Mouse (Mus musculus): ENCODE measurements at regions not wholly inside any gene's neighbourhood (a gene's known extent, or its start where the extent isn't known, plus 50 kb on each side); places are given as distances from the start of the nearest gene placed in this dataset.
A peak's percentile ranks its signal among the peaks of the same experiment; 100 is the strongest.

DNA sequence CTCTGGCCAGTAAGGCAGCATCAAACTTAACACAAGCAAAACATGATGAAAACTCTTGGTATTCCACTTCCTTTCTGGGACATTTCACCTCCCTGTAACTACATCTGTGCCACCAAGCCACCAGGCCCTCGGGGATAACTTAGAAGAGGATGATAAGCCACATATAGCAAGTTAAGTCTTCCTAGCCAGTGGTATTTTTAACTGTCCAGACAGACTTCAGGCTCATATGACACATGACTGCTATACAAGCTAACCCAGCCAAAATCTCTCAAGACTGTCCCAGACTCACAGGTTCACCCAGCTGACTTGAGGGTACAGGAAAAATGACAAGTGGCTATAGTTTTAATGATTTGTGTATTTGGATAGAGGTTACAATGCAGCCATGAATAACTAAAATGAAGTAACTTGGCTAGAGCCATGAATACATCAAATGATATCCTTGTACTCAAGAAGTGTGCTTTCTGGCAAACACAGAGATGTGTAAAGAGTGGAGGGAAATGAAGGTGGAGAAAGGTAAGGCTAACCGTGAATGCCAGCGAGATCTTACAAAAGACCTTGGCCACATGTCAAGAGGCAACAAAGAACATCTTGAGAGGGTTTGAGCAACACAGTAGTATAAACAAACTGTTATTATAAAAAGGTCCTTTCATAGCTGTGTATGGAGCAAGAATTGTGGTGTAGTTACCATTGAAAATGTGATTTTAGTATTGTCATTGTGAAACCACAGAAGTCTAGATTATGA, 122.6 kb upstream of the Usp24 start:
- Histone ChIP-seq H3K4me3 (no peak overlapping the region), H3K27ac (no peak overlapping the region), H3K27me3 (ENCODE audit: control insufficient read depth, insufficient read depth, low read length) (no peaks in the 10 kb centered on the region), H3K9ac (ENCODE audit: low read depth, low read length) (no peak overlapping the region), H3K4me1 (ENCODE audit: control insufficient read depth, insufficient read depth, low read length) (peaks cover 7% of the 10 kb centered on the region), H3K36me3 (ENCODE audit: control insufficient read depth, insufficient read depth, low read length) (peaks cover 3% of the 10 kb centered on the region), H3K79me2 (replicated peaks; ENCODE audit: control insufficient read depth, insufficient read depth, low read length) (no peaks in the 10 kb centered on the region)
- no peak for DNase-seq
- WGBS = 45% methylated on average over 3 of the region's 3 CpGs
- TF ChIP-seq EP300 (IDR thresholded peaks at IDR 0.05; ENCODE audit: insufficient read depth, low read depth, low read length) (no peak), CTCF (IDR thresholded peaks at IDR 0.05) (no peak)
- intact Hi-C loops (cut with DNase I) = no loop called here

DNA sequence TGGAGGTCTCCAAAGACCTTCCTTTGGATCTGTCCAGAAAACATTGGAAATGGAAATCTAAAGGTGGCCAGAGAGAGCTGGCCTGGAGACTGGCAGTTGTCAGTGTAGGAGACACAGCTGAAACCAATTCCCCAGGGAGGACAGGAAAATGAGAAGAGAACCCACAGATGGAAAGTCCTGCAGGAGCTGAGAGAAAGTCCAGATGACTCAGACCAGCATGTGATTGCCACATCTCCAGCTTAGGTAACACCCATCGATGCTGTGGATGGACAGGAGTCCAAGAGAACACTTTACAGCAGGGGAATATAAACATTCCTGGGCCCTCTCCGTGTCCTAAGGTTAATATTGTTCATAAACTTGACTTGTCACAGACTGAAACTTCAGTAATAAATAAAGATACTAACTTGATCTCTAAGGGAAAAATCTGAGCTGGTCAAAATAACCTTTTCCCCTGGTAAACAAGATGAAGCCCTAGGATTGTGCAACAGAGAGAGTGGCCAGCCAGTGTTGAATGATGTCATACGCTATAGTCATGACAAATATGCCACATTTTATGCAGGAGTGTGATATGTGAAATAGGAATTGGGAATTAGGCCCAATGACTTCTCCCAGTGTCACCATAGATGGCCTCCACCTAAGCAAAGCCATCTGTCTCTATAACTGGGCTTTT, 120.4 kb upstream of the Usp24 start:
- Histone ChIP-seq H3K79me2 (replicated peaks; ENCODE audit: control insufficient read depth, insufficient read depth, low read length) (no peaks in the 10 kb centered on the region), H3K27me3 (ENCODE audit: control insufficient read depth, insufficient read depth, low read length) (no peaks in the 10 kb centered on the region), H3K4me3 (no peak overlapping the region), H3K36me3 (ENCODE audit: control insufficient read depth, insufficient read depth, low read length) (peaks cover 3% of the 10 kb centered on the region), H3K9ac (ENCODE audit: low read depth, low read length) (no peak overlapping the region), H3K27ac (peak overlapping the region; percentile 54), H3K4me1 (ENCODE audit: control insufficient read depth, insufficient read depth, low read length) (peaks cover 14% of the 10 kb centered on the region)
- peak; percentile 51; the same call in 1 of the 2 replicates for TF ChIP-seq EP300 (IDR thresholded peaks at IDR 0.05; ENCODE audit: insufficient read depth, low read depth, low read length)
- TF ChIP-seq CTCF (IDR thresholded peaks at IDR 0.05) = no peak
- intact Hi-C loops (cut with DNase I) = no loop called here
- peak; percentile 44 to 55 for DNase-seq
- WGBS = 65% methylated on average over 3 of the region's 3 CpGs

DNA sequence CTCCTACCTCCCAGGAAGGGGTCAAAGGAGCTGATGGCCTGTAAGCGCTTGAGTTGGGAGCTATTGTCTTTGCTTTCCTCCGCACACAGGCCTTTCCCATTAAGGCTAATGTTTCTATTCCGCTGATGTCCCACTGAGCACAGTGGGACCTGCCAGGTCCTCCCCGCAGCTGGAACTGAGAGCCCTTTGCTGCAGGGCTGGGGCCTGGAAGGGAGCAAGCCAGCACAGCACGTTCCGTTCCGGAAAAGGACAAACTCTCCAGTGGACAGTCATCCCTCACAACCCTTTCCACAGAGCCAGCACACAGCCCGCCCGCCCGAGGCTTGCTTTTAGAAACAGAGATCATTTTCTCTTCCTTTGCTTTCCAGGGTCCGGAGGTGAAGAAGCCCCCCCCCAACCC, 116.2 kb upstream of the Usp24 start:
- Histone ChIP-seq H3K27ac (peak overlapping the region; percentile 51), H3K4me3 (no peak overlapping the region), H3K4me1 (ENCODE audit: control insufficient read depth, insufficient read depth, low read length) (peaks cover 10% of the 10 kb centered on the region), H3K9ac (ENCODE audit: low read depth, low read length) (no peak overlapping the region), H3K27me3 (ENCODE audit: control insufficient read depth, insufficient read depth, low read length) (no peaks in the 10 kb centered on the region), H3K79me2 (replicated peaks; ENCODE audit: control insufficient read depth, insufficient read depth, low read length) (no peaks in the 10 kb centered on the region), H3K36me3 (ENCODE audit: control insufficient read depth, insufficient read depth, low read length) (no peaks in the 10 kb centered on the region)
- peak; percentile 48; the same call in 1 of the 2 replicates for TF ChIP-seq POLR2A (IDR thresholded peaks at IDR 0.05; ENCODE audit: insufficient read depth, low read depth, low read length)
- peak; percentile 97 for TF ChIP-seq EP300 (IDR thresholded peaks at IDR 0.05; ENCODE audit: insufficient read depth, low read depth, low read length)
- TF ChIP-seq CTCF (IDR thresholded peaks at IDR 0.05) = no peak
- WGBS = 16% methylated on average over 11 of the region's 11 CpGs
- peak; percentile 81 to 88 for DNase-seq
- intact Hi-C loops (cut with DNase I) = no loop called here

DNA sequence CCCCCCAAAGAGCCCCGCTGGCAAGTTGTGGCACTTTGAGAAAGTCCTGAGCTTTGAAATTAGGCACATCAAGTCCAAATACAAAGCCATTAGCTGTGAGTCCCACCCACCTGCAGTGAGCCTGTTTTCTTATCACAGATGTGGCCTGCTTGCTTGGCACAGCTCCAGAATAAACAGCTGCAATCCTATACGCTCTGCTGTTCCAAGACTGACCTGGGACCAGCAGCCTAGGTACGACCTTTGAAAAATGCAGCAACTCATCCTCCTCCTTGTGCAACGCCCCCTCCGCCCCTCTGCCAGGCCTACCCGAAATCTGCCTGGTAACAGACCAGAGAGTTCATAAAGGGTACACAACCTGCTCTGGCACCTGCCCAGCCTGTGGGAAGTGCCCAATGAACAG, 115.8 kb upstream of the Usp24 start:
- no peaks in the 10 kb centered on the region for H3K36me3 ChIP-seq (ENCODE audit: control insufficient read depth, insufficient read depth, low read length)
- no peak overlapping the region for H3K9ac ChIP-seq (ENCODE audit: low read depth, low read length)
- WGBS = 38% methylated on average over 6 of the region's 6 CpGs
- no peaks in the 10 kb centered on the region for H3K79me2 ChIP-seq (replicated peaks; ENCODE audit: control insufficient read depth, insufficient read depth, low read length)
- H3K4me1 ChIP-seq (ENCODE audit: control insufficient read depth, insufficient read depth, low read length) = peaks cover 7% of the 10 kb centered on the region
- H3K27ac ChIP-seq = peak overlapping the region; percentile 51
- H3K4me3 ChIP-seq = no peak overlapping the region
- intact Hi-C loops (cut with DNase I) = no loop called here
- H3K27me3 ChIP-seq (ENCODE audit: control insufficient read depth, insufficient read depth, low read length) = no peaks in the 10 kb centered on the region
- peak; percentile 55 to 58 for DNase-seq
- no peak for TF ChIP-seq CTCF (IDR thresholded peaks at IDR 0.05)
- no peak for TF ChIP-seq POLR2A (IDR thresholded peaks at IDR 0.05; ENCODE audit: insufficient read depth, low read depth, low read length)
- no peak for TF ChIP-seq EP300 (IDR thresholded peaks at IDR 0.05; ENCODE audit: insufficient read depth, low read depth, low read length)

DNA sequence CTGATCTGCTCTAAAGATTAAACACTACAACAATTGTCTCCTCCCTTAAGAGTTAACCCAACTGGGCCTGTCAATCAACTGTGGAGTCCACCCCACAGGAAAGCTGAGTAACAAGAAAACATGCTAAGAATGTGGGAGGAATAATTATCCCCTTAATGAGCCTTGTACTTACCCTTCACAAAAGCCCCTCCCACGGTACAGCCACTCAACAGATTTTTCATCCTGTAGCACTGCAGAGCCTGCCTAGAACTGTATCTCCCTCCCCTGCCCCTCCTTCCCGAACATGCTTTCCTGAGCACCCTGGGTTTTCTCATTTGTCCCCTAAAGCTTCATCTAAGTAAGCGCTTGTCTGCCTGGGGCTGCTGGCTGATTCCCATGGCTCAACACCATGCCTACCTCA, 113.5 kb upstream of the Usp24 start:
- Histone ChIP-seq H3K79me2 (replicated peaks; ENCODE audit: control insufficient read depth, insufficient read depth, low read length) (no peaks in the 10 kb centered on the region), H3K36me3 (ENCODE audit: control insufficient read depth, insufficient read depth, low read length) (no peaks in the 10 kb centered on the region), H3K27ac (no peak overlapping the region), H3K4me3 (no peak overlapping the region), H3K4me1 (ENCODE audit: control insufficient read depth, insufficient read depth, low read length) (peaks cover 7% of the 10 kb centered on the region), H3K9ac (ENCODE audit: low read depth, low read length) (no peak overlapping the region), H3K27me3 (ENCODE audit: control insufficient read depth, insufficient read depth, low read length) (no peaks in the 10 kb centered on the region)
- no peak for DNase-seq
- intact Hi-C loops (cut with DNase I) = no loop called here
- WGBS = 73% methylated on average over 3 of the region's 3 CpGs
- TF ChIP-seq EP300 (IDR thresholded peaks at IDR 0.05; ENCODE audit: insufficient read depth, low read depth, low read length) = no peak
- no peak for TF ChIP-seq CTCF (IDR thresholded peaks at IDR 0.05)
- no peak for TF ChIP-seq POLR2A (IDR thresholded peaks at IDR 0.05; ENCODE audit: insufficient read depth, low read depth, low read length)

DNA sequence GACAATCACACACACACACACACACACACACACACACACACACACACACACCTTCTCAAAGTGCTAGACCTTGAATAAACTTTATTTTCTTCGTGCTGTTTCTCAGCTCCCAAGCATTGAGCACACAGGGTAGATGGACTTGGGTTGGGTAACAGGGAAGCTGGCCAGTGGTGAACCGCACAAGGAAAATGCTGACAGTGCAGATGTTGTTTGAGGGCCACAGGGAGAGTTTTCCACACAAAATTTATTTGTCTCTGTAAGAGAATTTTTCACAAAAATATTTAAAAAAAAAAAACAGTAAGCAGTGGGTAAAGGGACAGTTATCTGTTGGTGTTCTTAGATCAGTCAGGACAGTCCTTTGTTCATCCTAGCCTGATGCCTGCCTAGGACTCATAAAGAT, 110.8 kb upstream of the Usp24 start:
- Histone ChIP-seq H3K4me3 (no peak overlapping the region), H3K9ac (ENCODE audit: low read depth, low read length) (no peak overlapping the region), H3K27me3 (ENCODE audit: control insufficient read depth, insufficient read depth, low read length) (no peaks in the 10 kb centered on the region), H3K36me3 (ENCODE audit: control insufficient read depth, insufficient read depth, low read length) (no peaks in the 10 kb centered on the region), H3K4me1 (ENCODE audit: control insufficient read depth, insufficient read depth, low read length) (peaks cover 3% of the 10 kb centered on the region), H3K27ac (no peak overlapping the region), H3K79me2 (replicated peaks; ENCODE audit: control insufficient read depth, insufficient read depth, low read length) (no peaks in the 10 kb centered on the region)
- WGBS = 79% methylated on average over 2 of the region's 2 CpGs
- no peak for DNase-seq
- intact Hi-C loops (cut with DNase I) = no loop called here
- TF ChIP-seq CTCF (IDR thresholded peaks at IDR 0.05) (no peak), EP300 (IDR thresholded peaks at IDR 0.05; ENCODE audit: insufficient read depth, low read depth, low read length) (no peak), POLR2A (IDR thresholded peaks at IDR 0.05; ENCODE audit: insufficient read depth, low read depth, low read length) (no peak)
